Mouse (Mus musculus): ENCODE results near the gene Dnajb14.
"Not testable (repeated sequence)": the region's sequence is repeated elsewhere in the genome, so short reads cannot be mapped to it uniquely, and the experiment has no call there.

- TF ChIP-seq CTCF (IDR thresholded peaks at IDR 0.05): 0 out of 2 replicates have a peak, but pooled peaks have one; percentile 4
- not testable (repeated sequence) for TF ChIP-seq EP300 (IDR thresholded peaks at IDR 0.05)
Observed at GRCm38 (mm10) chr3:137951302-137951701, 83.8 kb downstream of the Dnajb14 start.
